Mouse (Mus musculus) lung, postnatal 0 days (tissue): ENCODE measurements around the gene Sdsl.

ENCODE experiments used
- CTCF ChIP-seq: IDR thresholded peaks from 2 replicates; pipeline ENCODE4 v1.5.1; 2016; ENCODE audit warnings: antibody characterized with exemption, mild to moderate bottlenecking
- EP300 ChIP-seq: IDR thresholded peaks from 2 replicates; pipeline ENCODE4 v1.6.1; 2016; ENCODE audit warnings: antibody characterized with exemption, mild to moderate bottlenecking, control low read depth

GRCm38 (mm10) chr5:120456841-120457554 is 15.6 kb downstream of the Sdsl start:
- TF ChIP-seq CTCF (no peak), EP300 (no peak)
